Mouse (Mus musculus) liver, embryonic 15.5 days (tissue): ENCODE data around the gene Snph. TPM values are rescaled to one million over a fixed set of nuclear protein-coding genes. Genes with fewer than 3 reads are reported as not detected.

Source experiments
- ATAC-seq: fragments of 200-750 bp; cut with Nextera tagmentation; 2 replicates; pipeline ENCODE4 v1.8.0; 2017; ENCODE audit warnings: moderate number of reproducible peaks, mild to moderate bottlenecking, moderate library complexity; ENCODE audit not compliant: insufficient read depth
- H3K27ac ChIP-seq: fragments of 300-500 bp; sonication (generic); replicated peaks from 2 replicates; pipeline ENCODE4 v1.5.1; 2015; ENCODE audit warnings: mild to moderate bottlenecking, inconsistent platforms
- H3K27me3 ChIP-seq: fragments of 300-500 bp; sonication (generic); 2 replicates; pipeline ENCODE4 v1.6.1; 2015; ENCODE audit warnings: mild to moderate bottlenecking, inconsistent platforms
- H3K36me3 ChIP-seq: fragments of 300-500 bp; sonication (generic); replicated peaks from 2 replicates; pipeline ENCODE4 v1.6.1; 2015; ENCODE audit warnings: moderate library complexity, mild to moderate bottlenecking, inconsistent platforms
- H3K4me1 ChIP-seq: fragments of 300-500 bp; sonication (generic); replicated peaks from 2 replicates; pipeline ENCODE4 v1.6.1; 2015; ENCODE audit warnings: inconsistent platforms
- H3K4me2 ChIP-seq: fragments of 300-500 bp; sonication (generic); 2 replicates; pipeline ENCODE4 v1.6.1; 2015; ENCODE audit warnings: moderate library complexity, mild to moderate bottlenecking, inconsistent platforms
- H3K4me3 ChIP-seq: fragments of 300-500 bp; sonication (generic); replicated peaks from 2 replicates; pipeline ENCODE4 v1.5.1; 2015; ENCODE audit warnings: mild to moderate bottlenecking, inconsistent platforms
- H3K9ac ChIP-seq: fragments of 300-500 bp; sonication (generic); 2 replicates; pipeline ENCODE4 v1.6.1; 2015; ENCODE audit warnings: moderate library complexity, mild to moderate bottlenecking, inconsistent platforms
- H3K9me3 ChIP-seq: fragments of 300-500 bp; sonication (generic); replicated peaks from 2 replicates; pipeline ENCODE4 v1.6.1; 2016; ENCODE audit warnings: inconsistent platforms
- WGBS: fragments of 180-500 bp; shearing (Covaris S2); methylation state at CpG from one replicate; pipeline ENCODE4 v1.1.7; 2015; ENCODE audit warnings: mixed read lengths; ENCODE audit not compliant: insufficient replicate concordance; 5-methylcytosine and 5-hydroxymethylcytosine counted together
- polyA plus RNA-seq: library from polyadenylated mRNA; unstranded; fragments of >200 nt; fragmentation: Nextera tagmentation; extraction: Ambion mirVana; gene quantifications from 2 replicates; pipeline ENCODE4 v1.2.1, GENCODE M21; 2015

Snph gene
- polyA plus RNA-seq, 1 experiment from 2014 or later: 0.03 TPM

- ATAC-seq: no peak
- Histone ChIP-seq H3K4me2 (no peak within 1 kb of the TSS), H3K9ac (no peak within 1 kb of the TSS), H3K36me3 (no peaks in the 10 kb centered on the region), H3K4me3 (no peak within 1 kb of the TSS), H3K27me3 (no peaks in the 10 kb centered on the region), H3K9me3 (no peaks in the 10 kb centered on the region), H3K27ac (no peak within 1 kb of the TSS), H3K4me1 (no peaks in the 10 kb centered on the region; the same call in 1 of the 2 replicates)
- 53% methylated on average over 17 of the region's 17 CpGs for WGBS
Measured at GRCm38 (mm10) chr2:151571873-151572700, 60.3 kb downstream of the Snph start, which contains the start of gene Sdcbp2. Gene Sdcbp2 (plus strand): TSS chr2:151572622.

- Histone ChIP-seq H3K4me3 (no peak overlapping the region), H3K9me3 (no peaks in the 10 kb centered on the region), H3K9ac (no peak overlapping the region), H3K36me3 (no peaks in the 10 kb centered on the region), H3K4me2 (no peak overlapping the region), H3K4me1 (no peaks in the 10 kb centered on the region), H3K27me3 (no peaks in the 10 kb centered on the region), H3K27ac (no peak overlapping the region)
- 49% methylated on average over 2 of the region's 2 CpGs for WGBS
- no peak for ATAC-seq
Measured at GRCm38 (mm10) chr2:151569452-151569851, 62.9 kb downstream of the Snph start.

- H3K36me3 ChIP-seq: peaks cover 5% of the 10 kb centered on the region; the same call in 1 of the 2 replicates
- H3K4me3 ChIP-seq: no peak overlapping the region
- no peaks in the 10 kb centered on the region for H3K27me3 ChIP-seq
- H3K4me2 ChIP-seq: no peak overlapping the region
- no peak for ATAC-seq
- no peaks in the 10 kb centered on the region for H3K9me3 ChIP-seq
- no peak overlapping the region for H3K27ac ChIP-seq
- H3K4me1 ChIP-seq: peaks cover 3% of the 10 kb centered on the region; the same call in 1 of the 2 replicates
- WGBS: 70% methylated on average over 6 of the region's 6 CpGs
- no peak overlapping the region for H3K9ac ChIP-seq
Measured at GRCm38 (mm10) chr2:151566856-151567255, 65.5 kb downstream of the Snph start.

- ATAC-seq: no peak
- Histone ChIP-seq H3K4me3 (no peak overlapping the region), H3K36me3 (peaks cover 21% of the 10 kb centered on the region), H3K27me3 (no peaks in the 10 kb centered on the region), H3K9ac (no peak overlapping the region), H3K4me2 (no peak overlapping the region), H3K27ac (no peak overlapping the region), H3K4me1 (peaks cover 3% of the 10 kb centered on the region; the same call in 1 of the 2 replicates), H3K9me3 (no peaks in the 10 kb centered on the region)
- 44% methylated on average over 3 of the region's 3 CpGs for WGBS
Measured at GRCm38 (mm10) chr2:151564986-151565385, 67.4 kb downstream of the Snph start.

GRCm38 (mm10) chr2:151564006-151564405 is 68.4 kb downstream of the Snph start:
- Histone ChIP-seq H3K9ac (no peak overlapping the region), H3K27ac (no peak overlapping the region), H3K4me1 (peaks cover 3% of the 10 kb centered on the region; the same call in 1 of the 2 replicates), H3K4me3 (no peak overlapping the region), H3K27me3 (no peaks in the 10 kb centered on the region), H3K36me3 (peaks cover 30% of the 10 kb centered on the region), H3K4me2 (no peak overlapping the region), H3K9me3 (no peaks in the 10 kb centered on the region)
- 66% methylated on average over 1 of the region's 1 CpGs for WGBS
- ATAC-seq: no peak

GRCm38 (mm10) chr2:151562930-151563921 is 69.2 kb downstream of the Snph start:
- H3K4me3 ChIP-seq: no peak overlapping the region
- no peaks in the 10 kb centered on the region for H3K27me3 ChIP-seq
- H3K9ac ChIP-seq: no peak overlapping the region
- H3K4me1 ChIP-seq: peaks cover 3% of the 10 kb centered on the region; the same call in 1 of the 2 replicates
- peaks cover 36% of the 10 kb centered on the region for H3K36me3 ChIP-seq
- 56% methylated on average over 7 of the region's 7 CpGs for WGBS
- H3K9me3 ChIP-seq: no peaks in the 10 kb centered on the region
- peak overlapping the region; percentile 38; the same call in 1 of the 2 replicates for H3K27ac ChIP-seq
- ATAC-seq: peak; percentile 22; the same call in 1 of the 2 replicates
- H3K4me2 ChIP-seq: no peak overlapping the region

- H3K4me3 ChIP-seq: no peak overlapping the region
- no peaks in the 10 kb centered on the region for H3K27me3 ChIP-seq
- H3K4me2 ChIP-seq: no peak overlapping the region
- 83% methylated on average over 3 of the region's 3 CpGs for WGBS
- ATAC-seq: no peak
- H3K27ac ChIP-seq: no peak overlapping the region
- peaks cover 9% of the 10 kb centered on the region for H3K4me1 ChIP-seq
- H3K9me3 ChIP-seq: no peaks in the 10 kb centered on the region
- peaks cover 33% of the 10 kb centered on the region for H3K36me3 ChIP-seq
- no peak overlapping the region for H3K9ac ChIP-seq
Measured at GRCm38 (mm10) chr2:151549615-151550121, 82.7 kb downstream of the Snph start.

- H3K36me3 ChIP-seq: peaks cover 20% of the 10 kb centered on the region
- 62% methylated on average over 4 of the region's 4 CpGs for WGBS
- no peak for ATAC-seq
- H3K9ac ChIP-seq: no peak overlapping the region
- H3K9me3 ChIP-seq: no peaks in the 10 kb centered on the region
- H3K27me3 ChIP-seq: no peaks in the 10 kb centered on the region
- no peak overlapping the region for H3K4me3 ChIP-seq
- no peak overlapping the region for H3K27ac ChIP-seq
- no peak overlapping the region for H3K4me2 ChIP-seq
- H3K4me1 ChIP-seq: peaks cover 39% of the 10 kb centered on the region
Measured at GRCm38 (mm10) chr2:151546571-151546970, 85.8 kb downstream of the Snph start.

GRCm38 (mm10) chr2:151544673-151545072 is 87.7 kb downstream of the Snph start:
- no peak for ATAC-seq
- Histone ChIP-seq H3K9ac (no peak overlapping the region), H3K27me3 (no peaks in the 10 kb centered on the region), H3K36me3 (0 out of 2 replicates have a peak, but pooled peaks cover 8% of the 10 kb centered on the region), H3K4me1 (peaks cover 42% of the 10 kb centered on the region), H3K4me2 (no peak overlapping the region), H3K27ac (no peak overlapping the region), H3K9me3 (no peaks in the 10 kb centered on the region), H3K4me3 (no peak overlapping the region)
- 56% methylated on average over 6 of the region's 6 CpGs for WGBS

- 0 out of 2 replicates have a peak, but pooled peaks cover 8% of the 10 kb centered on the region for H3K36me3 ChIP-seq
- no peak for ATAC-seq
- H3K9ac ChIP-seq: peak overlapping the region; percentile 76
- H3K9me3 ChIP-seq: no peaks in the 10 kb centered on the region
- no peaks in the 10 kb centered on the region for H3K27me3 ChIP-seq
- peaks cover 42% of the 10 kb centered on the region for H3K4me1 ChIP-seq
- 3% methylated on average over 21 of the region's 21 CpGs for WGBS
- H3K27ac ChIP-seq: peak overlapping the region; percentile 88
- H3K4me2 ChIP-seq: peak overlapping the region; percentile 96
- peak overlapping the region; percentile 79 for H3K4me3 ChIP-seq
Measured at GRCm38 (mm10) chr2:151543063-151543895, 89.1 kb downstream of the Snph start.
